Mouse (Mus musculus) spleen, adult 12 weeks (tissue): ENCODE results near the gene Gm2663.
"Not testable (repeated sequence)": the region's sequence is repeated elsewhere in the genome, so short reads cannot be mapped to it uniquely, and the experiment has no call there.

Experiments
- DNase-seq: peaks from one replicate; pipeline ENCODE4 v3.0.0; 2022; ENCODE audit warnings: low spot score

Gm2663 gene

GRCm38 (mm10) chr6:40999379-40999778 is at the start of gene Gm2663:
TSS of gene Gm2663 (minus strand) at chr6:40999479.
- DNase-seq = not testable (repeated sequence)

- DNase-seq = no peak
Observed at GRCm38 (mm10) chr6:41048602-41049001, 49.3 kb upstream of the Gm2663 start.

GRCm38 (mm10) chr6:41047961-41048360 is 48.7 kb upstream of the Gm2663 start:
- no peak for DNase-seq

- DNase-seq = no peak
Observed at GRCm38 (mm10) chr6:41047202-41047601, 47.9 kb upstream of the Gm2663 start.

GRCm38 (mm10) chr6:41046553-41046952 is 47.3 kb upstream of the Gm2663 start:
- no peak for DNase-seq

GRCm38 (mm10) chr6:41044753-41045152 is 45.5 kb upstream of the Gm2663 start:
- DNase-seq = no peak

- DNase-seq = no peak
Observed at GRCm38 (mm10) chr6:41044314-41044713, 45.0 kb upstream of the Gm2663 start.

GRCm38 (mm10) chr6:41035409-41035808 is 36.1 kb upstream of the Gm2663 start, which contains the start of gene 2210010C04Rik:
TSS of gene 2210010C04Rik (minus strand) at chr6:41035509.
- no peak for DNase-seq

- DNase-seq = no peak
Observed at GRCm38 (mm10) chr6:41032802-41033201, 33.5 kb upstream of the Gm2663 start.

- no peak for DNase-seq
Observed at GRCm38 (mm10) chr6:41032231-41032630, 33.0 kb upstream of the Gm2663 start.

GRCm38 (mm10) chr6:41030821-41031220 is 31.5 kb upstream of the Gm2663 start:
- no peak for DNase-seq

GRCm38 (mm10) chr6:41027053-41027452 is 27.8 kb upstream of the Gm2663 start:
- no peak for DNase-seq

- DNase-seq = no peak
Observed at GRCm38 (mm10) chr6:41025873-41026650, 26.8 kb upstream of the Gm2663 start.

- DNase-seq = no peak
Observed at GRCm38 (mm10) chr6:41019140-41019539, 19.9 kb upstream of the Gm2663 start.

- DNase-seq = no peak
Observed at GRCm38 (mm10) chr6:41018629-41019028, 19.4 kb upstream of the Gm2663 start.

GRCm38 (mm10) chr6:41015065-41015464 is 15.8 kb upstream of the Gm2663 start:
- no peak for DNase-seq

- not testable (repeated sequence) for DNase-seq
Observed at GRCm38 (mm10) chr6:40964454-40964853, 34.8 kb downstream of the Gm2663 start, which contains the start of gene 1810009J06Rik. TSS of gene 1810009J06Rik (plus strand) at chr6:40964754.

- DNase-seq = no peak
Observed at GRCm38 (mm10) chr6:40953716-40954115, 45.6 kb downstream of the Gm2663 start.

GRCm38 (mm10) chr6:40951770-40952169 is 47.5 kb downstream of the Gm2663 start, which contains the start of gene Gm4744:
TSS of gene Gm4744 (minus strand) at chr6:40951870.
- no peak for DNase-seq
